Mouse (Mus musculus) ES-E14 (cell line): Measurements from ENCODE around the gene Bri3bp.

Experiments used
- CHD2 ChIP-seq: IDR thresholded peaks from 2 replicates; pipeline ENCODE4 v1.6.1; 2014; ENCODE audit warnings: mild to moderate bottlenecking, low read depth, low read length, inconsistent platforms
- HCFC1 ChIP-seq: IDR thresholded peaks from 2 replicates; pipeline ENCODE4 v1.6.1; 2012; ENCODE audit warnings: low read length, inconsistent platforms, borderline replicate concordance; ENCODE audit not compliant: insufficient read depth
- MAFK ChIP-seq: IDR thresholded peaks from 2 replicates; pipeline ENCODE4 v1.6.1; 2014; ENCODE audit warnings: mild to moderate bottlenecking, low read depth, low read length, inconsistent platforms; ENCODE audit not compliant: insufficient read depth

- TF ChIP-seq HCFC1: no peak
- TF ChIP-seq CHD2: no peak
- TF ChIP-seq MAFK: no peak
These were observed 66.6 kb downstream of the Bri3bp start for GRCm38 (mm10) chr5:125508006-125508405.
